Mouse (Mus musculus) olfactory bulb, adult 2 months (tissue): ENCODE measurements around the gene Slc22a4. TPM values are rescaled to one million over a fixed set of nuclear protein-coding genes. Genes with fewer than 3 reads are reported as not detected.
"Not testable (repeated sequence)": the region's sequence is repeated elsewhere in the genome, so short reads cannot be mapped to it uniquely, and the experiment has no call there.

ENCODE experiments used
- H3K27ac ChIP-seq: fragments of 200-500 bp; 2 replicates; pipeline ENCODE4 v1.5.1; 2012; ENCODE audit warnings: low read depth, low read length; ENCODE audit not compliant: insufficient read depth
- H3K4me1 ChIP-seq: fragments of 200-500 bp; 2 replicates; pipeline ENCODE4 v1.6.1; 2012; ENCODE audit warnings: low read length; ENCODE audit not compliant: control insufficient read depth, insufficient read depth
- H3K4me3 ChIP-seq: fragments of 200-500 bp; 2 replicates; pipeline ENCODE4 v1.5.1; 2012; ENCODE audit warnings: mild to moderate bottlenecking, low read depth, low read length, moderate library complexity; ENCODE audit not compliant: insufficient read depth
- CTCF ChIP-seq: fragments of 200-500 bp; IDR thresholded peaks from 2 replicates; pipeline ENCODE4 v1.5.1; 2012; ENCODE audit warnings: low read depth, mild to moderate bottlenecking, low read length, moderate library complexity; ENCODE audit not compliant: insufficient read depth
- POLR2A ChIP-seq: fragments of 200-500 bp; IDR thresholded peaks from 2 replicates; pipeline ENCODE4 v1.6.1; 2012; ENCODE audit warnings: mild to moderate bottlenecking, low read depth, low read length, moderate library complexity; ENCODE audit not compliant: insufficient read depth
- WGBS: fragments of 180-500 bp; shearing (Covaris S2); methylation state at CpG from one replicate; pipeline ENCODE4 v1.1.7; 2018; 5-methylcytosine and 5-hydroxymethylcytosine counted together
- polyA plus RNA-seq: library from polyadenylated mRNA; stranded (reverse); fragments of >200 nt; gene quantifications from 2 replicates; pipeline ENCODE4 v1.2.4, GENCODE M21; 2012; ENCODE audit warnings: low replicate concordance; ENCODE audit not compliant: missing spikeins, insufficient read depth, insufficient read length

The Slc22a4 gene
- polyA plus RNA-seq, 1 experiment, result not detected

- Histone ChIP-seq H3K27ac (no peak overlapping the region), H3K4me1 (peaks cover 9% of the 10 kb centered on the region), H3K4me3 (no peak overlapping the region)
- TF ChIP-seq CTCF (no peak), POLR2A (no peak)
- 81% methylated on average over 3 of the region's 3 CpGs for WGBS
These were observed 50.2 kb downstream of the Slc22a4 start for GRCm38 (mm10) chr11:53977672-53978071.

- H3K4me3 ChIP-seq, result no peak overlapping the region
- peaks cover 9% of the 10 kb centered on the region for H3K4me1 ChIP-seq
- no peak for TF ChIP-seq CTCF
- no peak for TF ChIP-seq POLR2A
- no peak overlapping the region for H3K27ac ChIP-seq
These were observed 52.3 kb downstream of the Slc22a4 start for GRCm38 (mm10) chr11:53975559-53975958.

- no peak for TF ChIP-seq POLR2A
- TF ChIP-seq CTCF, result no peak
- Histone ChIP-seq H3K27ac (no peak overlapping the region), H3K4me3 (no peak overlapping the region), H3K4me1 (no peaks in the 10 kb centered on the region)
- 64% methylated on average over 3 of the region's 3 CpGs for WGBS
These were observed 68.9 kb downstream of the Slc22a4 start for GRCm38 (mm10) chr11:53958984-53959383.

- 46% methylated on average over 4 of the region's 4 CpGs for WGBS
- not testable (repeated sequence) for H3K27ac ChIP-seq, H3K4me3 ChIP-seq
These were observed 69.7 kb downstream of the Slc22a4 start for GRCm38 (mm10) chr11:53958176-53958575.

GRCm38 (mm10) chr11:53956636-53957035, 71.3 kb downstream of the Slc22a4 start:
- Histone ChIP-seq H3K27ac (no peak overlapping the region), H3K4me3 (no peak overlapping the region), H3K4me1 (no peaks in the 10 kb centered on the region)
- TF ChIP-seq CTCF (no peak), POLR2A (no peak)
- WGBS, result 90% methylated on average over 1 of the region's 1 CpGs

More at GRCm38 (mm10) chr11:53958176-53958575, 69.7 kb downstream of the Slc22a4 start:
- H3K4me1 ChIP-seq, result not testable (repeated sequence)

GRCm38 (mm10) chr11:53954653-53955052, 73.2 kb downstream of the Slc22a4 start:
- Histone ChIP-seq H3K4me3 (no peak overlapping the region), H3K27ac (no peak overlapping the region), H3K4me1 (no peaks in the 10 kb centered on the region)
- TF ChIP-seq POLR2A, result no peak
- no peak for TF ChIP-seq CTCF
- 91% methylated on average over 3 of the region's 3 CpGs for WGBS

GRCm38 (mm10) chr11:53950133-53950532, 77.8 kb downstream of the Slc22a4 start:
- not testable (repeated sequence) for H3K4me3 ChIP-seq, H3K27ac ChIP-seq, H3K4me1 ChIP-seq
- WGBS, result no CpG with 5 or more reads among the region's 3 CpGs

Other genes with a start within 250 kb of the Slc22a4 start
- gene Gm12216, start 168.8 kb downstream of the Slc22a4 start, polyA plus RNA-seq, result not detected in 2 replicates
- gene Slc22a5, start 136.4 kb downstream of the Slc22a4 start, polyA plus RNA-seq, result not detected in 2 replicates
- not detected in 2 replicates for gene Slc22a21, start 47.8 kb downstream of the Slc22a4 start, polyA plus RNA-seq
- not detected in 2 replicates for gene Pdlim4, start 40.9 kb upstream of the Slc22a4 start, polyA plus RNA-seq
- not detected in 2 replicates for gene P4ha2, start 72.0 kb upstream of the Slc22a4 start, polyA plus RNA-seq
- not detected in 2 replicates for gene Csf2, start 221.6 kb upstream of the Slc22a4 start, polyA plus RNA-seq
- gene Il3, start 239.2 kb upstream of the Slc22a4 start, polyA plus RNA-seq, result not detected in 2 replicates